Mouse (Mus musculus) heart, embryonic 11.5 days (tissue): ENCODE results near the gene Gm45062. TPM values are rescaled to one million over a fixed set of nuclear protein-coding genes. Genes with fewer than 3 reads are reported as not detected.
"Not testable (repeated sequence)": the region's sequence is repeated elsewhere in the genome, so short reads cannot be mapped to it uniquely, and the experiment has no call there.

Source experiments
- ATAC-seq: fragments of 200-750 bp; cut with Nextera tagmentation; replicated peaks from 2 replicates; pipeline ENCODE4 v1.8.0; 2017; ENCODE audit warnings: moderate library complexity; ENCODE audit not compliant: insufficient number of reproducible peaks, low FRiP score, low TSS enrichment
- H3K27ac ChIP-seq: fragments of 300-500 bp; sonication (generic); 2 replicates; pipeline ENCODE4 v1.5.1; 2014; ENCODE audit warnings: mild to moderate bottlenecking, low read depth, low read length
- H3K27me3 ChIP-seq: fragments of 300-500 bp; sonication (generic); 2 replicates; pipeline ENCODE4 v1.6.1; 2014; ENCODE audit warnings: mild to moderate bottlenecking, low read length, mixed read lengths; ENCODE audit not compliant: control insufficient read depth, insufficient read depth
- H3K36me3 ChIP-seq: fragments of 300-500 bp; sonication (generic); 2 replicates; pipeline ENCODE4 v1.6.1; 2014; ENCODE audit warnings: mild to moderate bottlenecking, low read length, moderate library complexity, mixed read lengths; ENCODE audit not compliant: control insufficient read depth, insufficient read depth
- H3K4me1 ChIP-seq: fragments of 300-500 bp; sonication (generic); 2 replicates; pipeline ENCODE4 v1.6.1; 2014; ENCODE audit warnings: low read length; ENCODE audit not compliant: control insufficient read depth, insufficient read depth
- H3K4me2 ChIP-seq: fragments of 300-500 bp; sonication (generic); 2 replicates; pipeline ENCODE4 v1.6.1; 2014; ENCODE audit warnings: mild to moderate bottlenecking, moderate library complexity
- H3K4me3 ChIP-seq: fragments of 300-500 bp; sonication (generic); 2 replicates; pipeline ENCODE4 v1.5.1; 2014; ENCODE audit warnings: low read depth, low read length
- H3K9ac ChIP-seq: fragments of 300-500 bp; sonication (generic); 2 replicates; pipeline ENCODE4 v1.6.1; 2014; ENCODE audit warnings: mild to moderate bottlenecking, low read depth, low read length, moderate library complexity
- H3K9me3 ChIP-seq: fragments of 300-500 bp; sonication (generic); replicated peaks from 2 replicates; pipeline ENCODE4 v1.6.1; 2016; ENCODE audit warnings: low read length; ENCODE audit not compliant: control insufficient read depth
- WGBS: fragments of 180-500 bp; shearing (Covaris S2); extraction: QIAGEN DNeasy Blood & Tissue Kit; methylation state at CpG from one replicate; pipeline ENCODE4 v1.1.7; 2014; ENCODE audit not compliant: insufficient replicate concordance; 5-methylcytosine and 5-hydroxymethylcytosine counted together
- polyA plus RNA-seq: library from polyadenylated mRNA; unstranded; fragments of >200 nt; fragmentation: Nextera tagmentation; extraction: Ambion mirVana; gene quantifications from 2 replicates; pipeline ENCODE4 v1.2.1, GENCODE M21; 2014

The Gm45062 gene
- polyA plus RNA-seq, 1 experiment from 2014 or later: 6.8 TPM

DNA sequence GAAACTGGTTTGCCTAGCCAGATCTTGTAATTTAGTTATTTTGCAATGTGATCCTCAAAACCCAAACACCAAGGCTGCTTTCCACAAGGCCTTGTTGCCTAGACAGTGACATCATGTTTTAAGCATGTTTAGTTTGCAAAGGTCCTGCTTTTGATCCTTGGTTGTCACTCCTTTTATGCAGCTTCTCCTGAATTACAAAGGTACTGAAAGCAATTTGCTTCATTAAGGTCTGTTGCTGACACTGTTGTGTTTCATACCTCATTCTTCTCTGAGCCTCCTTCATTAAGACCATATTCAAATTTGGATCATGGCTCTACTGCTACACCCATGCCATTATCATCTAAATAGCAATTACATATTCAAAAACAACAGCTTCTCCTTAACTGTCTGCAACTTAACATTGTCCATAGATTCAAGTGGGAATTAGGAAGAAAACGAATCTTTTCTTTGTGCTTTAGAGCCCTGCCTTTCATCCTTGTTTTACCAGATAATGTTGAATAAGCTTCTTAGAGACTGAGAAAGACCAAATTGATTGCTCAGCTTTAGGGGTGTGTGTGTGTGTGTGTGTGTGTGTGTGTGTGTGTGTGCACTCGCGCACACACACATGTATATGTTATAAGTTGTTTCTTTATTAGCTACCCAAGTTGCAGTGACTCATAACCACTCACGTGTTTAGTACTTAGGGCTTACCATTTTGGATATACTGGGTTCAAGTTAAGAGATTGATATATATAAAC is 35.0 kb downstream of the Gm45062 start:
- Histone ChIP-seq H3K36me3 (no peaks in the 10 kb centered on the region), H3K9me3 (no peaks in the 10 kb centered on the region), H3K27me3 (no peaks in the 10 kb centered on the region), H3K4me1 (no peaks in the 10 kb centered on the region), H3K9ac (no peak overlapping the region), H3K27ac (no peak overlapping the region), H3K4me3 (no peak overlapping the region), H3K4me2 (no peak overlapping the region)
- 82% methylated on average over 4 of the region's 4 CpGs for WGBS
- ATAC-seq: no peak

DNA sequence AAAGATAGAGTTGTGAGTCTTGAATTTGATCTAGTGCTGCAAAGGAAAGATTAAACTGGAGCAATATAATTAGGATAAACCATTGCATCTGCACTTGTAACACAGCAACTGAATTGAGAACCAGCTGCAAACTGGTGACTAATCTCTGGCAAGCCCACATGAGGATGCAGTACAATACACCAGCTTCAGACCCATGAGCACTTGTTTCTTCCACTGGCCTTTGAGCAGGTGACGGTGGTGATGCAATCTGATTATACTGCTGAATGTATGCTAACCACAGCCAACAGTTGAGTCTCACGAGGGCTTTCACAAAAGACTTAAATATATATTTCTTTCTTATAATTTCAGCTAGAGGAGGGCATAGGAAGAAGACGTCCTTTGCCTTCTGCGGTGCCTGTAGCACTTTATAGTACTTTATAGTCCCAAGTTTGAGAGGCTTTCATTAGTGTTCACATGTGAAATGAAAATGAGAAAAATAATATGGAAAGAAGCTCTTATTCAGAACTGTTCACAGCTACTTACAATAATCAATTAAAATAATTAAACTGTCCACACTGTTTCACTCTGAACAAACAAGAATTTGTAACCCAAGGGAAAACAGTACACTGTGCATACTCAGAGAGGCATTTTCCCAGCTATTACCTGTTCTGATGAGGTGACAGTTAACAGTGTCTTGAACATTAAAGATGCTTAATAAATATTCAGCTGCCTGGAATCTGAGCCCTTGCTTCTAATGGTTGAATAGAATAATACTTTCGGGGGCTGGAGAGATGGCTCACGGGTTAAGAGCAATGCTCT is 40.0 kb downstream of the Gm45062 start:
- H3K9me3 ChIP-seq: no peaks in the 10 kb centered on the region
- no peak overlapping the region for H3K4me3 ChIP-seq
- no peaks in the 10 kb centered on the region for H3K36me3 ChIP-seq
- H3K4me1 ChIP-seq: no peaks in the 10 kb centered on the region
- H3K9ac ChIP-seq: no peak overlapping the region
- ATAC-seq: no peak
- H3K27ac ChIP-seq: no peak overlapping the region
- WGBS: 86% methylated on average over 6 of the region's 6 CpGs
- H3K27me3 ChIP-seq: no peaks in the 10 kb centered on the region
- no peak overlapping the region for H3K4me2 ChIP-seq

DNA sequence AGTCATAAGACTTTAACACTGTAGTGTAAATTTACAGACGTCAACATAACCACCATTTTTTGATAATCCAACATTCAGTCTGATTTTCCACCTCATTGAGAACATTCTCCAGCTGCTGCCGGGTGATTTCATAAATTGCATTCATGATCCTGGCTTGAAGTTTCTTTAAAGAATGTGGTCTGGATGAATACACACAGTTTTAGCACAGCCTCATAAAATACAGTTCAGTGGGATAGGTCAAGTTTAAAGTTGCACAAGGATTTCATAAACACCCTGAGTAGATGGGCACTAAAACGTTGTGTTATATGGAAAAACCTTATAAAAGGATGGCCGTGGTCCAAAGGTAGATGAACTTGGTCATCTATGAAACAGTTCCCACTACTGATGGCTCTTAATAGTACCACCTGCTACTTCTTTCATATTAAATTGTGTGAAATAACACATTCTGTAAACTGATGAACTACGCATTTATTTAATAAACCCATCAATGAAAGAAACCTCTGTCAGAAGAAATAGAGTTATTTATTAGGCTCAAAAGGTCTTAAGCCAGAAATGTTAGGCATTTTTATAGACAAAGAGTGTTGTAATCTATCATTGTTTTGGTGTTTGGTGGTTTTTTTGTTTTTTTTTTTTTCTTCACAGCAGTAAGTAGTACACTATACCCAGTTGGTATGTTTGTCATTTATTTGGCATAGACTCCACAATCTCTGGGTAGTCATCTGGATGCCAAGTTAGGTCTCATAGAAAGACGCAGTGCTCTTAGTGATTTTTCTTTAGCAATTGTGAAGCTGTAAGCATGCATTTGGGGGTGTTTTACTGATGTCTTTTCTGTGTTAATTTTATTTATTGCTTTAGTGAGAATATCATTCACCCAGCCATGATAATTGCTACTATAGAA is 48.9 kb downstream of the Gm45062 start:
- ATAC-seq: no peak
- Histone ChIP-seq H3K27me3 (no peaks in the 10 kb centered on the region), H3K4me3 (no peak overlapping the region), H3K9me3 (no peaks in the 10 kb centered on the region), H3K27ac (no peak overlapping the region), H3K36me3 (no peaks in the 10 kb centered on the region), H3K4me2 (no peak overlapping the region), H3K4me1 (no peaks in the 10 kb centered on the region), H3K9ac (no peak overlapping the region)
- 84% methylated on average over 6 of the region's 6 CpGs for WGBS

DNA sequence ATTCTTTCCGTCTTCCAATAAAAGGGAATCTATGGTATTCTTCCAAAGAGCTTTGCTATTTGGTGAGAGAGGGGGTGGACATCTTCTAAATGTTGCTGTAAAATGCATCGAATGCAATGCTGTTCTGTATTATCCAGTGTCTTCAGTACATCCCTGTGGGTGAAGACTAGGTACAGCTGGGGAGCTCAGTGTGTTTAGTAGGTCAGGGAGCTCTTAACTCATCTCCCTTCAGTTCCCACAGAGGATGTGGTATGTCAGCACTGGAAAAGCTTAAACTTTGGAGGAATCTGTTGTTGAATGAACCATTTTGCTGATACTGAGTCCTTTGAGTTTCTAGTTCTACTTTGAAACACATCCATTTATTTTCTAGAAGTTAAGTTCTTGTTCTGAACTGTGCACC is 53.3 kb downstream of the Gm45062 start:
- no peaks in the 10 kb centered on the region for H3K4me1 ChIP-seq
- no peaks in the 10 kb centered on the region for H3K9me3 ChIP-seq
- no peak for ATAC-seq
- H3K4me2 ChIP-seq: no peak overlapping the region
- no peak overlapping the region for H3K4me3 ChIP-seq
- H3K27ac ChIP-seq: no peak overlapping the region
- 85% methylated on average over 2 of the region's 2 CpGs for WGBS
- no peaks in the 10 kb centered on the region for H3K36me3 ChIP-seq
- no peaks in the 10 kb centered on the region for H3K27me3 ChIP-seq
- H3K9ac ChIP-seq: no peak overlapping the region

DNA sequence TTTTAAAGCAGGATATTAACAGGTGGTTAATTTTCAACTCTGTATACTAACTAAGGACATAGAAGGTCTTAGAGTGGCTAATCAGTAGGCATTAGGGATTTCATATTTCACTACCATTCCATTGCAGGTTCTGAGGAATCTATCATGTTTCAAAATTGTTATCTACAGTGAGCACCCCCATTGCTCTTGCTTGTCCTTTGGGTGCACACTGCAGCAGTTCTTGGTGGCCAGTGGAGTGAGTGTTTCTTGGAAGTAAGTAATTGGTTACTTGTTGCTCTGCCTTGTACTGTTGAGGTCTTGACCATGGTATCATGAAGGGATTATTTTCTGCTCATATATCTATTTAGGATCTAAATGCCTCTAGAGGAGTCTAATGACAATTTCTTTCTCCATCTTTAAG is 57.0 kb downstream of the Gm45062 start:
- no peaks in the 10 kb centered on the region for H3K36me3 ChIP-seq
- no peak overlapping the region for H3K4me3 ChIP-seq
- no peak overlapping the region for H3K4me2 ChIP-seq
- H3K27me3 ChIP-seq: no peaks in the 10 kb centered on the region
- no peak for ATAC-seq
- H3K27ac ChIP-seq: no peak overlapping the region
- no peaks in the 10 kb centered on the region for H3K4me1 ChIP-seq
- no peaks in the 10 kb centered on the region for H3K9me3 ChIP-seq
- no peak overlapping the region for H3K9ac ChIP-seq

DNA sequence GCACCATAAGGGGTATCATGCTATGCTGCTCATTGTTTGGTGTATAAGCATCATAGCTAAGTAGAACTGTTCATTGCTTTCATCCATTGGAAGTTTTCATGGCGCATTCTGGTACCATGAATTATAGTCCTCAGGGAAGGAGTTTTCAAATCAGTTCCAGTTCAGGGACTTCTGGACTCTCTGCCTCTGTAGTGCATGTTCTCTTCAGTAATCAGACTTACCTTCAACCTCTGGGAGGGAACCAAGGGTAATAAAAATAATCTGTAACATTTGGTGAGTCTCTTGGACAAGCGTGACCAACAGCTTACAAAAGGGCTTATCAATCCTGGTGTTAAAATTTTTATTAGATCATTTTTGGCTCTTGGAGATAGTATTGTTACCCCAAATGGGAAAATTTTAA is 60.3 kb downstream of the Gm45062 start:
- Histone ChIP-seq H3K27me3 (no peaks in the 10 kb centered on the region), H3K9ac (no peak overlapping the region), H3K36me3 (no peaks in the 10 kb centered on the region), H3K9me3 (no peaks in the 10 kb centered on the region), H3K4me1 (no peaks in the 10 kb centered on the region), H3K4me2 (no peak overlapping the region), H3K4me3 (no peak overlapping the region), H3K27ac (no peak overlapping the region)
- ATAC-seq: no peak
- WGBS: 98% methylated on average over 2 of the region's 2 CpGs

DNA sequence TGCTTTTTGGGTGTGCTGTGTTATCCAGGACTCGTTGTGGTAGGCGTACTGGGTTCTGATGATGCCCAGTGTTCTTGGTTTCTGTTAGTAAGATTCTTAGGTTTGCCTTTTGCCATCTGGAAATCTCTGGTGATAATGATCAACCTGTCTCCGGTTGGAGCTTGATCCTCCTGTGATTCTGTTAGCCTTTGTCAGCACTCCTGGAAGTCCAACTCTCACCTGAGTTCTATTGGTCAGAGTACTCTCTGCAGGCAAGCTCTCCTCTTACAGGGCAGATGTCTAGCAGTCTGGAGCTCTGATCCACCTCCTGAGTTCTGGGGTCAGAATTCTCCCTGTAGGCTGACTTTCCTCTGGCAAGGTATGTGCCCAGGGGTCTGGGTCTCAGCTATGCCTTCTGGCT is 72.2 kb downstream of the Gm45062 start:
- H3K4me1 ChIP-seq, H3K4me2 ChIP-seq, H3K9ac ChIP-seq, H3K9me3 ChIP-seq, H3K36me3 ChIP-seq, H3K27me3 ChIP-seq, H3K27ac ChIP-seq, ATAC-seq, H3K4me3 ChIP-seq: not testable (repeated sequence)
- 87% methylated on average over 3 of the region's 3 CpGs for WGBS

DNA sequence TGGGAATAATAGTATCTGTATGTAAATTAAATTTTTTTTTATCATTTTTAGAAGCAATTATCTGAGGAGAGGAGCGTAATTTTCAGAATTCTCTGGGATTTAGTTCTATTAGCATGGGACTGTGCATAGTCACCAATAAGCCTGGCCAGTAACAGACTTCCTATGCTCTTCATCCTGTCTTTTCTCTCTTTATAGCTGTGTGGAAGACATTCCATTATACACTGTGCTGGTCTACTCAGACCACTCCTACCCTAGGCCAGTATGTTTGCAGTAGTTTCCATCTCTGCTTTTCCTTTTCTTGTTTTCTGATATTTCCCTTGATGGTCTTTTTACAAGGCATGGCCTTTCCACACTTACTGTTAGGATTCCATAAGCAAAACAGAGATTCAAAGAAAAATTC is 74.1 kb downstream of the Gm45062 start:
- H3K4me3 ChIP-seq: no peak overlapping the region
- H3K27me3 ChIP-seq: no peaks in the 10 kb centered on the region
- H3K4me1 ChIP-seq: no peaks in the 10 kb centered on the region
- no peaks in the 10 kb centered on the region for H3K9me3 ChIP-seq
- H3K4me2 ChIP-seq: no peak overlapping the region
- no peaks in the 10 kb centered on the region for H3K36me3 ChIP-seq
- 93% methylated on average over 1 of the region's 1 CpGs for WGBS
- ATAC-seq: no peak
- no peak overlapping the region for H3K27ac ChIP-seq
- no peak overlapping the region for H3K9ac ChIP-seq
